Mouse (Mus musculus): ENCODE results near the gene Zcchc24. TPM values are rescaled to one million over a fixed set of nuclear protein-coding genes. Genes with fewer than 3 reads are reported as not detected.

Zcchc24 gene
- polyA plus RNA-seq, 1 experiment from 2014 or later = 14.6 TPM

DNA sequence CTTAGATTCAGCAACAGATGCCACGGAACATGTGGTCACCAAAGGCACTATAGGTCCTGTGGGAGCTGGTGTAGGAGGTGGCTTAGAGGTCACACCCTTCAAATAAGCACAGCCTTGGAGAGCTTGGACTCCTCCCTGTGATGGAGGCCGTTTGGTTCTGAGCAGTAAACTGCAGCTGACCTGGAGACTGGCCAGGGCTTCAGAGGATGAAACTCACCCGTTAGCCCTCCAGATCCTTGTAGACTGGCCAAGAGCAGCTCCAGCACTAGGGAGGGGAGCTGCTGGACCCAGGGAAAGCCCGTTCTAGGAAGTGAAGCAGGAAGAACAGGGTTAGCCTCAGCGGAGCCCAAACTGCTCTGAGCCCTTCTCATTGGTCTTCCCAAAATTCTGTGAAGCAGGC is 18.1 kb upstream of the Zcchc24 start:
- peak; percentile 92 for ATAC-seq (ENCODE audit: low read depth)
- H3K27ac ChIP-seq (ENCODE audit: low read length) = peak overlapping the region; percentile 78
- peaks cover 17% of the 10 kb centered on the region; the same call in 1 of the 2 replicates for H3K4me1 ChIP-seq (replicated peaks; ENCODE audit: control insufficient read depth, insufficient read depth, low read length)
- no peaks in the 10 kb centered on the region for H3K27me3 ChIP-seq (ENCODE audit: control insufficient read depth, insufficient read depth, low read depth, low read length)
- H3K4me3 ChIP-seq (ENCODE audit: low read length) = no peak overlapping the region
- no peaks in the 10 kb centered on the region for H3K9me3 ChIP-seq (ENCODE audit: control insufficient read depth, low read length)
- WGBS = 26% methylated on average over 5 of the region's 5 CpGs
- H3K9ac ChIP-seq (ENCODE audit: low read length) = no peak overlapping the region
- H3K36me3 ChIP-seq (ENCODE audit: control insufficient read depth, insufficient read depth, low read length) = no peaks in the 10 kb centered on the region
- H3K4me2 ChIP-seq (ENCODE audit: low read depth, low read length) = no peak overlapping the region

DNA sequence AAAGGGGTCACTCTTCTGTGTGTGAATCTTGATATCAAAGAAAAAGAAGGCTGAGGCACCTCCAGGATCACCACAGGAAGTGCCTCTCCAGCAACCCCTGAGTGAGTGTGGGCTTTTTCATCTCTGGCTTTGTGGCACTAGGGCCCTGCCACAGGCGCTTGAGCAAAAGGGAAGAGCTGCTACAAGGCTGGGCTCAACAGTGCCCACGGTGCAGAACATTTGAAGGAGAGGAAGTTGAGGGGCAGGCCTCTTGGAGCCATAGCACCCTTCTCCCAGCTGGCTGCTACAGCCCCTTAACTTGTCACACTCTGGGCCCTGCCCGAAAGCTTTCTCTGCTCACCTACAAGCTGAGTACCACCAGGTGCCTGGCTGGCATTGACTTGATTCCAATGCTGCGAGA is 16.4 kb upstream of the Zcchc24 start:
- Histone ChIP-seq H3K4me1 (replicated peaks; ENCODE audit: control insufficient read depth, insufficient read depth, low read length) (peaks cover 15% of the 10 kb centered on the region; the same call in 1 of the 2 replicates), H3K36me3 (ENCODE audit: control insufficient read depth, insufficient read depth, low read length) (no peaks in the 10 kb centered on the region), H3K27me3 (ENCODE audit: control insufficient read depth, insufficient read depth, low read depth, low read length) (no peaks in the 10 kb centered on the region), H3K4me3 (ENCODE audit: low read length) (no peak overlapping the region), H3K4me2 (ENCODE audit: low read depth, low read length) (no peak overlapping the region), H3K9ac (ENCODE audit: low read length) (no peak overlapping the region), H3K27ac (ENCODE audit: low read length) (no peak overlapping the region), H3K9me3 (ENCODE audit: control insufficient read depth, low read length) (no peaks in the 10 kb centered on the region)
- no peak for ATAC-seq (ENCODE audit: low read depth)
- 86% methylated on average over 4 of the region's 4 CpGs for WGBS

DNA sequence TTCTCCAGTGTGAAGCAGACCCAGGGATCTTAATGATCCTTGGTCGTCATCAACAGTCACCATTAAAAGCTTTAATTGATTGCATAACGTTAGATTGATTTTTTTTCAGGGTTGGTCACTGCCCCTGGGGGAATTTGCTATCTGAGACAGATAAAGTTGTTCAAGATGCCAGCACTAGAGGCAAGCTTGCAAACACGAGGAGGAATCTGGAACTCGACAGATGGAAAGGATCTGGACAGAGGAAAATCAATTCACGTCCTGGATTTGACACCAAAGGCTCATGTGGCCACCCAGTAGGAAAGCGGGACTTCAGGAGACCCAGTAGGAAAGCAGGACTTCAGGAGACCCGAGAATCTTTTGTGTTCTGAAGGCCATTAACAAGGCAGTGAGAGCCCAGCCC is 14.4 kb upstream of the Zcchc24 start:
- H3K27me3 ChIP-seq (ENCODE audit: control insufficient read depth, insufficient read depth, low read depth, low read length) = no peaks in the 10 kb centered on the region
- no peak for ATAC-seq (ENCODE audit: low read depth)
- H3K4me1 ChIP-seq (replicated peaks; ENCODE audit: control insufficient read depth, insufficient read depth, low read length) = peaks cover 15% of the 10 kb centered on the region; the same call in 1 of the 2 replicates
- no peak overlapping the region for H3K4me3 ChIP-seq (ENCODE audit: low read length)
- H3K4me2 ChIP-seq (ENCODE audit: low read depth, low read length) = no peak overlapping the region
- 34% methylated on average over 7 of the region's 7 CpGs for WGBS
- H3K36me3 ChIP-seq (ENCODE audit: control insufficient read depth, insufficient read depth, low read length) = no peaks in the 10 kb centered on the region
- H3K9ac ChIP-seq (ENCODE audit: low read length) = no peak overlapping the region
- peak overlapping the region; percentile 19; the same call in 1 of the 2 replicates for H3K27ac ChIP-seq (ENCODE audit: low read length)
- no peaks in the 10 kb centered on the region for H3K9me3 ChIP-seq (ENCODE audit: control insufficient read depth, low read length)

DNA sequence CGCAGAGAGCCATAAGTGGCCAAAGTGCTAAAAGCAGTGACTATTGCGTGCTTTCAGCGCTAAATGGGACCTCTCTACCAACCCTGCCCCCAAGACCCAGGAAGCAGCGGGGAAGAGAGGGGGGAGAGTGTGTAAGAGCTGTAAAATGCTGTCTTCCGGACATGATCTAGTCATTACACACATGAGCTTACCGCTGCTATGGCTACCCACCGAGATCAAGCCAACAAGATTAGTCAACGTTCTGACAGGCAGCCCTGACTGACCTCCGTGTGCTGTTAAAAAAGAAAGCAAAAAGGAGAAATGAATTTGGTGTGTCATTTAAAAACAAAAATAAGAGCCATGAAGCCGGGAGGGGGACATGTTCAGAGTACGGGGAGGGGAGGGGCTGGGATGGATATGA is 11.8 kb upstream of the Zcchc24 start:
- Histone ChIP-seq H3K9me3 (ENCODE audit: control insufficient read depth, low read length) (no peaks in the 10 kb centered on the region), H3K4me1 (replicated peaks; ENCODE audit: control insufficient read depth, insufficient read depth, low read length) (peaks cover 21% of the 10 kb centered on the region), H3K27me3 (ENCODE audit: control insufficient read depth, insufficient read depth, low read depth, low read length) (no peaks in the 10 kb centered on the region), H3K36me3 (ENCODE audit: control insufficient read depth, insufficient read depth, low read length) (no peaks in the 10 kb centered on the region), H3K9ac (ENCODE audit: low read length) (no peak overlapping the region), H3K27ac (ENCODE audit: low read length) (no peak overlapping the region), H3K4me3 (ENCODE audit: low read length) (no peak overlapping the region), H3K4me2 (ENCODE audit: low read depth, low read length) (no peak overlapping the region)
- WGBS = 57% methylated on average over 11 of the region's 11 CpGs
- no peak for ATAC-seq (ENCODE audit: low read depth)

DNA sequence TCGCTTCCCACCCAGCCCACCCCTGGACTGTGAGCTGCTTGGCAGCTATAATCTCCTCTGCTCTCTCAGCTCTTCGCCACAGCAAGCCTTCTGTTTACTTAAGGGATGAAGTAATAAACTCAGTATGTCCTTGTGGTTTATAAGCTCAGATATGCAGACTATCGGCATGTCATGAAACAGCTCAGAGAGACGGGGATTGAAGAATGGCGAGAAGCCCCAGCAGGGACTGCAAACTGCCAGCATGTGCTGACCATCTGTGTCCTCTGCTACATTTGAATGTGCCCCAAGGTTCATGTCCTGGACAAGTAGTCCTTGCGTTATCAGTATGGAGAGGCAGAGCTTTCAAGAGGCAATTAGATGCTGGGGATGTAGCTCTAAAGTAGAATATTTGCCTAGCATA is 7.5 kb upstream of the Zcchc24 start:
- ATAC-seq (ENCODE audit: low read depth) = peak; percentile 66
- Histone ChIP-seq H3K4me2 (ENCODE audit: low read depth, low read length) (no peak overlapping the region), H3K9me3 (ENCODE audit: control insufficient read depth, low read length) (no peaks in the 10 kb centered on the region), H3K9ac (ENCODE audit: low read length) (no peak overlapping the region), H3K4me3 (ENCODE audit: low read length) (no peak overlapping the region), H3K27me3 (ENCODE audit: control insufficient read depth, insufficient read depth, low read depth, low read length) (no peaks in the 10 kb centered on the region), H3K4me1 (replicated peaks; ENCODE audit: control insufficient read depth, insufficient read depth, low read length) (peaks cover 23% of the 10 kb centered on the region), H3K27ac (ENCODE audit: low read length) (peak overlapping the region; percentile 2; the same call in 1 of the 2 replicates), H3K36me3 (ENCODE audit: control insufficient read depth, insufficient read depth, low read length) (no peaks in the 10 kb centered on the region)
- 18% methylated on average over 6 of the region's 6 CpGs for WGBS

DNA sequence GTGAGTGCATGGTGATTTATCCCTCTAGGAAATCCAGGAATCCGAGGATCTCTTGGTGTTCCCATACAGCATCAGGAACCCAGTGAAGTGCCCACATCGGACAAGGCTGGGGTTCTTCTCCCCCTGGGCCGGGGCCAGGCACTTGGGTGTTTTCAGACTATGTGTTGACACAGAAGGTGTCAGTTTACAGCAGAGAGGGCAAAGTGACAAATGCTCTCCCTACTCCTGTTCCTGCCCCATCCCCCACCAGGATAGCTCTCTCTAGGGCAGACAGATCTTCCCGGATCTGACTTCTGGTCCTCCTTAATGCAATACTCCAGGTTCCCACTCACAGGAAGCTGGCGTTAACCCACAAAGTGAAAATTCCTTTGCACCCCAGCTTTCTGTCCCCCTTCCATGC is 5.3 kb upstream of the Zcchc24 start:
- peaks cover 23% of the 10 kb centered on the region for H3K4me1 ChIP-seq (replicated peaks; ENCODE audit: control insufficient read depth, insufficient read depth, low read length)
- no peaks in the 10 kb centered on the region for H3K9me3 ChIP-seq (ENCODE audit: control insufficient read depth, low read length)
- WGBS = 20% methylated on average over 5 of the region's 5 CpGs
- no peak for ATAC-seq (ENCODE audit: low read depth)
- H3K4me3 ChIP-seq (ENCODE audit: low read length) = no peak overlapping the region
- H3K36me3 ChIP-seq (ENCODE audit: control insufficient read depth, insufficient read depth, low read length) = no peaks in the 10 kb centered on the region
- H3K4me2 ChIP-seq (ENCODE audit: low read depth, low read length) = no peak overlapping the region
- no peak overlapping the region for H3K9ac ChIP-seq (ENCODE audit: low read length)
- no peaks in the 10 kb centered on the region for H3K27me3 ChIP-seq (ENCODE audit: control insufficient read depth, insufficient read depth, low read depth, low read length)
- no peak overlapping the region for H3K27ac ChIP-seq (ENCODE audit: low read length)

DNA sequence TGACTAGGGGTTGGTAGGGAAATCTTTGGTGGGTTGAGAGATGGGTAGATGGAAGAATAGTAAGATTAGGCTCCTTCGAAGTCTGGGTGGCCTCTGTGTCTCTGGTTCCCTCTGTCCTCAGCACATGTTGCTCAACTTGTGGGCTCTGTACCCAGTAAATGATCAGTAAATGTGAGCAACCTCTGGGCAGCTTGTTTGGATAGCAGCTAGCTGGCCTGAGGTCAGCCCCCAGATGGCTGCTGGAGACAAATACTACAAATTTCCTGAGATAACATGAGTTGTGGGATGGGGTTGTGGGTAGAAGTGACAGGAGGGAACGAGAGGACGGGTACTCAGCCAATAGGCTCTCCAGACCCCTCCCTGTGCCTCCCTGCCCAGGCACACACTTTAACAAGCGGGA is 4.2 kb upstream of the Zcchc24 start:
- ATAC-seq (ENCODE audit: low read depth) = no peak
- Histone ChIP-seq H3K36me3 (ENCODE audit: control insufficient read depth, insufficient read depth, low read length) (no peaks in the 10 kb centered on the region), H3K9me3 (ENCODE audit: control insufficient read depth, low read length) (no peaks in the 10 kb centered on the region), H3K9ac (ENCODE audit: low read length) (no peak overlapping the region), H3K4me1 (replicated peaks; ENCODE audit: control insufficient read depth, insufficient read depth, low read length) (peaks cover 25% of the 10 kb centered on the region), H3K27me3 (ENCODE audit: control insufficient read depth, insufficient read depth, low read depth, low read length) (no peaks in the 10 kb centered on the region), H3K27ac (ENCODE audit: low read length) (no peak overlapping the region), H3K4me3 (ENCODE audit: low read length) (no peak overlapping the region), H3K4me2 (ENCODE audit: low read depth, low read length) (no peak overlapping the region)
- WGBS = 33% methylated on average over 4 of the region's 4 CpGs

DNA sequence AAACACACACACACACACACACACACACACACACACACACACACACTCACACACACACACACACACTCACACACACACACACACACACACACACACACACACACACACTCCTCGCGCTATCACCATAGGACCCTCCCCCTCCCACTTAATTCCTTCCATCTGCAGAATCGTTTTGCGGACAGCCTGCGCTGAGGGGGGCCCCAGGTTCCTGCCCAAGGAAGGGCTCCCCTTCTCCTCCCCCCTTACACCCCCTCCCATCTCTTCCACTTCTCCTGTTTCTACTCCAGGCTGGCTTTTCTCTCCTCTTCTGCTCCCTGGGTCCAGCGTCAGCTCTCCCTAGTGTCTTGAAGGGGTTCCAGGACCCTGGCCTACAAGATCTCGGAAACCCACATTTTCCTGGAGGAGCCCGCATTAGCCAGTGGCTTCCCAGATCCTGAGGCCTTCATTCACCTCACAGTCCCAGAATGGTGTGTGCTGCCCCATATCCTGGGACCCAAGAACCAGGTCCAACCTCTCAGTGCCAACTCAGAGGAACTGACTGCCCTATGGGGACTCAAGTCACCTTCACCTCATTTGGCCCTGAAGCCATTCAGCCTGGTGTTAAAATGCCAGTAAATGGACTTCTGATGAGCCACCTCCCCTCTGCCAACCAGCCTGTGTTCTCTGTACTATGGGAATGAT is 927 bp upstream of the Zcchc24 start:
- H3K27me3 ChIP-seq (ENCODE audit: control insufficient read depth, insufficient read depth, low read depth, low read length) = no peaks in the 10 kb centered on the region
- H3K9me3 ChIP-seq (ENCODE audit: control insufficient read depth, low read length) = no peaks in the 10 kb centered on the region
- H3K4me3 ChIP-seq (ENCODE audit: low read length) = no peak overlapping the region
- ATAC-seq (ENCODE audit: low read depth) = peak; percentile 3; the same call in 1 of the 2 replicates
- H3K9ac ChIP-seq (ENCODE audit: low read length) = no peak overlapping the region
- 26% methylated on average over 8 of the region's 8 CpGs for WGBS
- H3K36me3 ChIP-seq (ENCODE audit: control insufficient read depth, insufficient read depth, low read length) = no peaks in the 10 kb centered on the region
- peak overlapping the region; percentile 63; the same call in 1 of the 2 replicates for H3K27ac ChIP-seq (ENCODE audit: low read length)
- peaks cover 31% of the 10 kb centered on the region for H3K4me1 ChIP-seq (replicated peaks; ENCODE audit: control insufficient read depth, insufficient read depth, low read length)
- peak overlapping the region; percentile 84 for H3K4me2 ChIP-seq (ENCODE audit: low read depth, low read length)

DNA sequence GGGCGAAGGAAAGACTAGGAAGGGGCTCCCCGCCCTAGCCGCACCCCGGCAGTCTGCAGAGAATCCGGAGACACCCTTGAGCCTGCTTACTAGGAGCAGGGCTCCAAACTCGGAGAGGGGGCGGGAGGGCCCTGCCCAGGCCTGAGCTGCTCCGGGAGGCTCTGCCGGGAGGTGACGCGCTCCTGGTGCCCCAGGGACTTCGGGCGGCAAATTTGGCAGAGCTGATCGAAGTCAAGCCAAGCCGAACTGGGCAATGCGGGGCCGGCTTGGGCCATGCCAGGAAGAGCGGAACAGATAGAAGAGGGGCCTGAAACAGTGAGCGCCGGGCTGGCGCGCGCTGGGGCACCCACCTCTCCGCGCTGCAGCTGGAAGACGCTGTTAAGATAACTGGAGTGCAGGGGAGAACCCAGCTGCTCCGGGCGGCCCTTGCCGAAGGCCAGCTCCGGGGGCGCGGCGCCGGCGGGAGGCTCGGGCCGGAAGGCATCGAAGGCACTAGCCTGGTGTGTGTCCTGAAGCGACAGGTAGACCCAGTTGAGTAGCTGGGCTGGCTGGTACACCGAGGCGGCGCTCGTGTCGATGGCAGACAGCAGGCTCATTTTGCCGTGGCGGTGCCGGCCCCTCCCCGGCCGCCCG is 462 bp downstream of the Zcchc24 start:
- no peaks in the 10 kb centered on the region for H3K27me3 ChIP-seq (ENCODE audit: control insufficient read depth, insufficient read depth, low read depth, low read length)
- under 1% methylated on average over 39 of the region's 50 CpGs for WGBS
- peak; percentile 36 for ATAC-seq (ENCODE audit: low read depth)
- no peaks in the 10 kb centered on the region for H3K36me3 ChIP-seq (ENCODE audit: control insufficient read depth, insufficient read depth, low read length)
- peak overlapping the region; percentile 84 for H3K4me2 ChIP-seq (ENCODE audit: low read depth, low read length)
- H3K9ac ChIP-seq (ENCODE audit: low read length) = peak overlapping the region; percentile 90
- no peaks in the 10 kb centered on the region for H3K9me3 ChIP-seq (ENCODE audit: control insufficient read depth, low read length)
- H3K27ac ChIP-seq (ENCODE audit: low read length) = peak overlapping the region; percentile 85
- H3K4me1 ChIP-seq (replicated peaks; ENCODE audit: control insufficient read depth, insufficient read depth, low read length) = peaks cover 23% of the 10 kb centered on the region
- H3K4me3 ChIP-seq (ENCODE audit: low read length) = peak overlapping the region; percentile 82
